In the genomic region with DNA sequence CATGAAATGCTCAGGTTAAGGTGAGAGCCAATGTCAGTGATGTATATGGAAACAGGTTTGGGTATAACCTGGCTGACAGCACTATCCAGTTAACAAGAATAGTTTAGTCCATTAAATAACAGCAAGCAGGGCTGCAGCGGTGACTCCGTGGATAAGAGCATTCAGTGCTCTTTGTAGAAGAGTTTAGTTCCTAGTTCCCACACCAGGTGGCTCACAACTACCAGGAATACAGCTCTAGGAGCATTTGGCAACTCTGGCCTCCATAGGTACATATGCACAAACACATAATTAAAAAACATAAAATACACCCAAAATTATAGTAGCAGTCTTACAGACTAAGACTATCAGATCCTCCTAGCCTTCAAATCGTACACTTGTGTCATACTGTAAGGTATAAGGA, we compare ENCODE assay signal across 19 mouse cellular contexts.
A peak's percentile ranks its signal among the peaks of the same experiment; 100 is the strongest.
DNase-seq lines count a peak whose midpoint lies in the region; ATAC-seq and TF ChIP-seq lines count a peak whose summit lies in the region.
"Had no signal": no experiment of that assay in that cellular context is flagged by ENCODE, and none has a peak within 500 bp of the region (broad histone marks: within the 10 kb centered on the region; RNA-seq: fewer than 3 reads in every experiment).

No protein-coding gene starts in this region.

- H3K4me3 ChIP-seq in heart, embryonic 13.5 days = no peak overlapping the region
- no peak overlapping the region for H3K4me3 ChIP-seq in layer of hippocampus, adult 2 months
- H3K4me3 ChIP-seq: embryonic facial prominence, embryonic 15.5 days; heart, embryonic 12.5 days; hindbrain, embryonic 13.5 days; midbrain, embryonic 15.5 days had no signal

- no peaks in the 10 kb centered on the region for H3K36me3 ChIP-seq in heart, embryonic 13.5 days
- H3K36me3 ChIP-seq: embryonic facial prominence, embryonic 15.5 days; heart, embryonic 12.5 days; hindbrain, embryonic 13.5 days; midbrain, embryonic 15.5 days had no signal

- peak; percentile 46 for TF ChIP-seq CTCF in layer of hippocampus, adult 2 months (conservative IDR thresholded peaks at IDR 0.05)

- no peak overlapping the region for H3K27ac ChIP-seq in heart, embryonic 13.5 days (replicated peaks)
- H3K27ac ChIP-seq in layer of hippocampus, adult 2 months = no peak overlapping the region
- H3K27ac ChIP-seq: embryonic facial prominence, embryonic 15.5 days; hindbrain, embryonic 13.5 days; liver, embryonic 14.5 days; midbrain, embryonic 15.5 days had no signal

- 0 out of 2 replicates have a peak, but pooled peaks cover 3% of the 10 kb centered on the region for H3K4me1 ChIP-seq in heart, embryonic 13.5 days
- H3K4me1 ChIP-seq: embryonic facial prominence, embryonic 15.5 days; heart, embryonic 12.5 days had no signal

- DNase-seq in cerebellum, postnatal 10 days = peak; percentile 18 to 23
- DNase-seq in heart, adult 18-20 months = no peak
- DNase-seq in layer of hippocampus, adult 2 months (ENCODE audit: low spot score in 2 of 2) = no peak
- no peak for DNase-seq in layer of hippocampus, adult 8-10 months (ENCODE audit: low spot score in 2 of 2)
- peak; percentile 0 for DNase-seq in 416B (ENCODE audit: low read depth)
- no peak for DNase-seq in lung, postnatal 14 days
- DNase-seq: adrenal gland, postnatal 36 days; cerebellum, adult 8-10 months; gastrocnemius, postnatal 25 days; kidney, adult 8-10 months; kidney, postnatal 36 days; thymus, postnatal 14 days had no signal

- H3K27me3 ChIP-seq in heart, embryonic 13.5 days (replicated peaks) = no peaks in the 10 kb centered on the region
- H3K27me3 ChIP-seq: embryonic facial prominence, embryonic 15.5 days; heart, embryonic 12.5 days; hindbrain, embryonic 13.5 days; midbrain, embryonic 15.5 days had no signal

- H3K4me2 ChIP-seq in heart, embryonic 13.5 days = peak overlapping the region; percentile 20
- H3K4me2 ChIP-seq: embryonic facial prominence, embryonic 15.5 days; heart, embryonic 12.5 days; hindbrain, embryonic 13.5 days; midbrain, embryonic 15.5 days had no signal

- no peak for ATAC-seq in cerebellum, adult (ENCODE audit: insufficient number of reproducible peaks, low FRiP score, low TSS enrichment)
- ATAC-seq in heart, embryonic 13.5 days (ENCODE audit: extremely low read depth, insufficient number of reproducible peaks, low FRiP score, low TSS enrichment) = no peak
- ATAC-seq: midbrain, embryonic 15.5 days had no signal

- WGBS in heart, embryonic 13.5 days = 44% methylated on average over 3 of the region's 3 CpGs

- H3K9ac ChIP-seq in heart, embryonic 13.5 days = no peak overlapping the region
- H3K9ac ChIP-seq: embryonic facial prominence, embryonic 15.5 days; heart, embryonic 12.5 days; hindbrain, embryonic 13.5 days; liver, embryonic 14.5 days; midbrain, embryonic 15.5 days had no signal

- no peaks in the 10 kb centered on the region for H3K9me3 ChIP-seq in heart, embryonic 13.5 days
- H3K9me3 ChIP-seq: embryonic facial prominence, embryonic 15.5 days; heart, embryonic 12.5 days; hindbrain, embryonic 13.5 days; midbrain, embryonic 15.5 days had no signal

Comparison
In these comparisons a context has a peak if more than half of its experiments do, and no peak if none do; other contexts are left out.
1. DNase-seq: peak in cerebellum, postnatal 10 days (2 of 2) and 416B (single experiment); none in heart, adult 18-20 months (0 of 2), layer of hippocampus, adult 2 months (0 of 2), layer of hippocampus, adult 8-10 months (0 of 2) and lung, postnatal 14 days (single experiment).